Mouse (Mus musculus): ENCODE results near the gene Jazf1.
A peak's percentile ranks its signal among the peaks of the same experiment; 100 is the strongest.

The Jazf1 gene

GRCm38 (mm10) chr6:52903226-52903960 is 165.0 kb downstream of the Jazf1 start:
- no peak for DNase-seq

GRCm38 (mm10) chr6:52899574-52900245 is 168.7 kb downstream of the Jazf1 start:
- no peak for DNase-seq

GRCm38 (mm10) chr6:52895075-52895474 is 173.4 kb downstream of the Jazf1 start:
- no peak for DNase-seq

GRCm38 (mm10) chr6:52894501-52894823 is 174.0 kb downstream of the Jazf1 start:
- DNase-seq: peak; percentile 31

- DNase-seq: peak; percentile 54
Observed at GRCm38 (mm10) chr6:52893811-52894500, 174.5 kb downstream of the Jazf1 start.

- no peak for DNase-seq
Observed at GRCm38 (mm10) chr6:52892978-52893377, 175.5 kb downstream of the Jazf1 start.

GRCm38 (mm10) chr6:52887541-52888203 is 180.8 kb downstream of the Jazf1 start:
- DNase-seq: no peak

GRCm38 (mm10) chr6:52883773-52884172 is 184.7 kb downstream of the Jazf1 start:
- DNase-seq: no peak

GRCm38 (mm10) chr6:52877176-52877575 is 191.3 kb downstream of the Jazf1 start:
- DNase-seq: no peak

- no peak for DNase-seq
Observed at GRCm38 (mm10) chr6:52871306-52871705, 197.1 kb downstream of the Jazf1 start.

- DNase-seq: no peak
Observed at GRCm38 (mm10) chr6:52869252-52869651, 199.2 kb downstream of the Jazf1 start.

GRCm38 (mm10) chr6:52868352-52868751 is 200.1 kb downstream of the Jazf1 start:
- DNase-seq: peak; percentile 35

GRCm38 (mm10) chr6:52861928-52862327 is 206.5 kb downstream of the Jazf1 start:
- no peak for DNase-seq

GRCm38 (mm10) chr6:52861186-52861820 is 207.1 kb downstream of the Jazf1 start:
- DNase-seq: no peak

GRCm38 (mm10) chr6:52860713-52861112 is 207.7 kb downstream of the Jazf1 start:
- no peak for DNase-seq

- DNase-seq: no peak
Observed at GRCm38 (mm10) chr6:52858911-52859431, 209.5 kb downstream of the Jazf1 start.

GRCm38 (mm10) chr6:52852404-52853107 is 215.9 kb downstream of the Jazf1 start:
- DNase-seq: no peak

- no peak for DNase-seq
Observed at GRCm38 (mm10) chr6:52851975-52852374, 216.5 kb downstream of the Jazf1 start.

- peak; percentile 29 for DNase-seq
Observed at GRCm38 (mm10) chr6:52851019-52851418, 217.4 kb downstream of the Jazf1 start.

- DNase-seq: no peak
Observed at GRCm38 (mm10) chr6:52848199-52848598, 220.2 kb downstream of the Jazf1 start.

GRCm38 (mm10) chr6:52846314-52846713 is 222.1 kb downstream of the Jazf1 start:
- DNase-seq: peak; percentile 32

- DNase-seq: no peak
Observed at GRCm38 (mm10) chr6:52844741-52845140, 223.7 kb downstream of the Jazf1 start.
